Mouse (Mus musculus) heart, embryonic 14.5 days (tissue): Measurements from ENCODE around the gene Wdr60. TPM values are rescaled to one million over a fixed set of nuclear protein-coding genes. Genes with fewer than 3 reads are reported as not detected.

Experiments used
- ATAC-seq: fragments of 200-750 bp; cut with Nextera tagmentation; 2 replicates; pipeline ENCODE4 v1.8.0; 2017; ENCODE audit warnings: low read depth, moderate TSS enrichment; ENCODE audit not compliant: insufficient number of reproducible peaks, insufficient read depth, low FRiP score
- H3K27ac ChIP-seq, 2 experiments: fragments of 200-500 bp in 1 of 2; fragments of 300-500 bp in 1 of 2; sonication (generic) in 1 of 2; replicated peaks in 1 of 2; 2 replicates each; pipeline ENCODE4 v1.5.1; 2012 to 2014; ENCODE audit warnings: low read depth in 2 of 2, low read length in 2 of 2, control low read depth in 1 of 2, mild to moderate bottlenecking in 1 of 2, mixed read lengths in 1 of 2; ENCODE audit not compliant: control insufficient read depth in 1 of 2, insufficient read depth in 1 of 2
- H3K27me3 ChIP-seq: fragments of 300-500 bp; sonication (generic); 2 replicates; pipeline ENCODE4 v1.6.1; 2014; ENCODE audit warnings: mild to moderate bottlenecking, low read length, control low read depth; ENCODE audit not compliant: control insufficient read depth, insufficient read depth
- H3K36me3 ChIP-seq: fragments of 300-500 bp; sonication (generic); 2 replicates; pipeline ENCODE4 v1.6.1; 2014; ENCODE audit warnings: mild to moderate bottlenecking, control low read depth, low read length, mixed read lengths; ENCODE audit not compliant: control insufficient read depth, insufficient read depth
- H3K4me1 ChIP-seq, 2 experiments: fragments of 200-500 bp in 1 of 2; fragments of 300-500 bp in 1 of 2; sonication (generic) in 1 of 2; 2 replicates each; pipeline ENCODE4 v1.6.1; 2012 to 2014; ENCODE audit warnings: low read length in 2 of 2, control low read depth in 1 of 2, mixed read lengths in 1 of 2; ENCODE audit not compliant: control insufficient read depth in 2 of 2, insufficient read depth in 2 of 2
- H3K4me2 ChIP-seq: fragments of 300-500 bp; sonication (generic); 2 replicates; pipeline ENCODE4 v1.6.1; 2014; ENCODE audit warnings: mild to moderate bottlenecking, low read length
- H3K4me3 ChIP-seq, 2 experiments: fragments of 200-500 bp in 1 of 2; fragments of 300-500 bp in 1 of 2; sonication (generic) in 1 of 2; 2 replicates each; pipeline ENCODE4 v1.5.1; 2012 to 2014; ENCODE audit warnings: low read length in 2 of 2, mild to moderate bottlenecking in 2 of 2, control low read depth in 1 of 2, low read depth in 1 of 2, moderate library complexity in 1 of 2; ENCODE audit not compliant: control insufficient read depth in 1 of 2, insufficient read depth in 1 of 2
- H3K9ac ChIP-seq: fragments of 300-500 bp; sonication (generic); 2 replicates; pipeline ENCODE4 v1.6.1; 2014; ENCODE audit warnings: mild to moderate bottlenecking, low read length
- H3K9me3 ChIP-seq: fragments of 300-500 bp; sonication (generic); 2 replicates; pipeline ENCODE4 v1.6.1; 2016; ENCODE audit warnings: low read length, control low read depth; ENCODE audit not compliant: control insufficient read depth
- WGBS: fragments of 180-500 bp; shearing (Covaris S2); extraction: QIAGEN DNeasy Blood & Tissue Kit; methylation state at CpG from one replicate; pipeline ENCODE4 v1.1.7; 2014; 5-methylcytosine and 5-hydroxymethylcytosine counted together
- polyA plus RNA-seq: library from polyadenylated mRNA; unstranded; fragments of >200 nt; fragmentation: Nextera tagmentation; extraction: Ambion mirVana; gene quantifications from 2 replicates; pipeline ENCODE4 v1.2.1, GENCODE M21; 2014

The Wdr60 gene
- 2.9 and 5.3 TPM in 2 replicates for polyA plus RNA-seq

- Histone ChIP-seq H3K27ac (no peak within 1 kb of the TSS), H3K9me3 (no peaks in the 10 kb centered on the region), H3K4me1 (peaks cover 0 to 3% of the 10 kb centered on the region in 2 experiments; a peak in 1 of 4 replicates), H3K9ac (peak within 1 kb of the TSS; percentile 81), H3K4me3 (peak within 1 kb of the TSS; percentile 49 to 64), H3K36me3 (no peaks in the 10 kb centered on the region), H3K4me2 (peak within 1 kb of the TSS; percentile 82), H3K27me3 (peaks cover 28% of the 10 kb centered on the region)
- ATAC-seq = peak; percentile 95
- 4% methylated on average over 45 of the region's 47 CpGs for WGBS
Observed at GRCm38 (mm10) chr12:116262555-116263341, at the start of gene Wdr60. Gene Wdr60 (minus strand): TSS chr12:116263022.

- Histone ChIP-seq H3K9ac (no peak overlapping the region), H3K4me3 (no peak overlapping the region), H3K4me1 (no peaks in the 10 kb centered on the region), H3K4me2 (no peak overlapping the region), H3K9me3 (no peaks in the 10 kb centered on the region), H3K27ac (no peak overlapping the region), H3K27me3 (no peaks in the 10 kb centered on the region), H3K36me3 (no peaks in the 10 kb centered on the region)
- WGBS = 68% methylated on average over 2 of the region's 2 CpGs
- no peak for ATAC-seq
Observed at GRCm38 (mm10) chr12:116308612-116309011, 45.8 kb upstream of the Wdr60 start.

- Histone ChIP-seq H3K27ac (no peak overlapping the region), H3K27me3 (no peaks in the 10 kb centered on the region), H3K4me3 (no peak overlapping the region), H3K9me3 (no peaks in the 10 kb centered on the region), H3K4me2 (no peak overlapping the region), H3K36me3 (no peaks in the 10 kb centered on the region), H3K9ac (no peak overlapping the region), H3K4me1 (no peaks in the 10 kb centered on the region)
- no peak for ATAC-seq
- 96% methylated on average over 3 of the region's 3 CpGs for WGBS
Observed at GRCm38 (mm10) chr12:116307870-116308269, 45.0 kb upstream of the Wdr60 start.

- no peak overlapping the region for H3K27ac ChIP-seq
- H3K4me2 ChIP-seq = no peak overlapping the region
- H3K9ac ChIP-seq = no peak overlapping the region
- H3K36me3 ChIP-seq = no peaks in the 10 kb centered on the region
- no peak overlapping the region for H3K4me3 ChIP-seq
- WGBS = 42% methylated on average over 1 of the region's 1 CpGs
- no peaks in the 10 kb centered on the region for H3K27me3 ChIP-seq
- no peaks in the 10 kb centered on the region for H3K4me1 ChIP-seq
- no peaks in the 10 kb centered on the region for H3K9me3 ChIP-seq
- no peak for ATAC-seq
Observed at GRCm38 (mm10) chr12:116306042-116306441, 43.2 kb upstream of the Wdr60 start.

GRCm38 (mm10) chr12:116302181-116302580 is 39.4 kb upstream of the Wdr60 start:
- no peak overlapping the region for H3K4me2 ChIP-seq
- no peaks in the 10 kb centered on the region for H3K4me1 ChIP-seq
- no peak overlapping the region for H3K9ac ChIP-seq
- H3K27me3 ChIP-seq = no peaks in the 10 kb centered on the region
- no peak for ATAC-seq
- H3K36me3 ChIP-seq = no peaks in the 10 kb centered on the region
- no peak overlapping the region for H3K4me3 ChIP-seq
- H3K9me3 ChIP-seq = no peaks in the 10 kb centered on the region
- no peak overlapping the region for H3K27ac ChIP-seq

- no peak overlapping the region for H3K4me3 ChIP-seq
Observed at GRCm38 (mm10) chr12:116299906-116300305, 37.1 kb upstream of the Wdr60 start.

GRCm38 (mm10) chr12:116293599-116294292 is 30.9 kb upstream of the Wdr60 start:
- 66% methylated on average over 4 of the region's 4 CpGs for WGBS

More at GRCm38 (mm10) chr12:116299906-116300305, 37.1 kb upstream of the Wdr60 start:
- Histone ChIP-seq H3K36me3 (no peaks in the 10 kb centered on the region), H3K9ac (no peak overlapping the region), H3K27me3 (no peaks in the 10 kb centered on the region), H3K9me3 (no peaks in the 10 kb centered on the region), H3K4me2 (no peak overlapping the region), H3K4me1 (no peaks in the 10 kb centered on the region), H3K27ac (no peak overlapping the region)
- WGBS = 88% methylated on average over 2 of the region's 2 CpGs
- ATAC-seq = no peak

More at GRCm38 (mm10) chr12:116293599-116294292, 30.9 kb upstream of the Wdr60 start:
- no peak overlapping the region for H3K4me3 ChIP-seq
- H3K36me3 ChIP-seq = no peaks in the 10 kb centered on the region
- H3K9me3 ChIP-seq = no peaks in the 10 kb centered on the region
- no peak overlapping the region for H3K9ac ChIP-seq
- no peak overlapping the region for H3K4me2 ChIP-seq
- no peaks in the 10 kb centered on the region for H3K27me3 ChIP-seq
- no peak overlapping the region for H3K27ac ChIP-seq
- H3K4me1 ChIP-seq = no peaks in the 10 kb centered on the region
- no peak for ATAC-seq
